Mouse (Mus musculus) T-helper 17 cell (primary cell): ENCODE data around the gene Tmem51.

ENCODE experiments used
- in situ Hi-C, 2 experiments: fragments of 300-600 bp; cut with MboI, MseI; formaldehyde crosslinking; loops; 1 replicate in 1 of 2; 2 replicates in 1 of 2; pipeline ENCODE4 v1.15.1; 2025; ENCODE audit warnings: high pct_unique_total_duplicates in 2 of 2

The Tmem51 gene

GRCm38 (mm10) chr4:142084131-142084899 is at the start of gene Tmem51:
Gene Tmem51 (minus strand): TSS chr4:142084304.
- in situ Hi-C loops: loop anchor here in 1 of 2 experiments (5.0 kb wide), 1 partner anchor 72 kb away; no protein-coding TSS in a partner anchor

GRCm38 (mm10) chr4:142130162-142130561 is 46.1 kb upstream of the Tmem51 start:
- in situ Hi-C loops: no loop called here

DNA sequence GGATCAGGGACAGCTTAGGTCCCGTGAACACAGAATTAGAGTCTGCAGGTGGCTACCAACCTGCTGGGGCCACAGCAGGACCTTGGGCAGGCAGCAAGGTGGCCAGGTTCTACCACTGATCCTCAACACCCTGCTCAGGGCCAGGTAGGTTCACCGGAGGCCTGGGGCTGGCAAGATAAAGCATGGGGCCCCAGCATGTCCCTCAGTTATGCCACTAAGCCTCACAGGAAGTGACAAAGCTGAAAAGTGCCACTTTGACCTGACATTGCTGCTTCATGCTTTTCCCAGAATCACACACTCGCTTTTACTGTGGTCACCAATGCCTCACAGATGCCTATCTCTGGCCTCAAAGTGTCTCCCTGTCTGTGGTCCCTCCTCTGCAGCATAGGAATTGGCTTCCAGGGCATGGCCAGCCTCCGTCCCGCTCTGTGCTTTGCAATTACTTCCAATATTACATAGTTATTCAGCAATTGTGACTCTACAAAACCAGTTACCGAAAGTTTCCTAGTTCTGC is 43.2 kb upstream of the Tmem51 start:
- in situ Hi-C loops: no loop called here

- in situ Hi-C loops: no loop called here
Measured at GRCm38 (mm10) chr4:142126641-142127274, 42.7 kb upstream of the Tmem51 start.

- in situ Hi-C loops: no loop called here
Measured at GRCm38 (mm10) chr4:142121164-142121563, 37.1 kb upstream of the Tmem51 start.

- in situ Hi-C loops: no loop called here
Measured at GRCm38 (mm10) chr4:142118522-142118921, 34.4 kb upstream of the Tmem51 start.

GRCm38 (mm10) chr4:142117993-142118392 is 33.9 kb upstream of the Tmem51 start:
- in situ Hi-C loops: no loop called here

GRCm38 (mm10) chr4:142113306-142113705 is 29.2 kb upstream of the Tmem51 start:
- in situ Hi-C loops: no loop called here

GRCm38 (mm10) chr4:142103081-142103671 is 19.1 kb upstream of the Tmem51 start:
- in situ Hi-C loops: loop anchor here in 1 of 2 experiments (10.0 kb wide), 1 partner anchor 128 kb away; no protein-coding TSS in a partner anchor

- in situ Hi-C loops: loop anchor here in 1 of 2 experiments (5.0 kb wide), 1 partner anchor 91 kb away; no protein-coding TSS in a partner anchor
Measured at GRCm38 (mm10) chr4:142098303-142098702, 14.2 kb upstream of the Tmem51 start.

GRCm38 (mm10) chr4:142097871-142098270 is 13.8 kb upstream of the Tmem51 start:
- in situ Hi-C loops: loop anchor here in 1 of 2 experiments (5.0 kb wide), 1 partner anchor 91 kb away; no protein-coding TSS in a partner anchor

- in situ Hi-C loops: loop anchor here in 1 of 2 experiments (5.0 kb wide), 1 partner anchor 88 kb away; no protein-coding TSS in a partner anchor
Measured at GRCm38 (mm10) chr4:142095513-142096241, 11.6 kb upstream of the Tmem51 start.

GRCm38 (mm10) chr4:142094386-142094785 is 10.3 kb upstream of the Tmem51 start:
- in situ Hi-C loops: no loop called here

GRCm38 (mm10) chr4:142091100-142091499 is 7.0 kb upstream of the Tmem51 start:
- in situ Hi-C loops: no loop called here

DNA sequence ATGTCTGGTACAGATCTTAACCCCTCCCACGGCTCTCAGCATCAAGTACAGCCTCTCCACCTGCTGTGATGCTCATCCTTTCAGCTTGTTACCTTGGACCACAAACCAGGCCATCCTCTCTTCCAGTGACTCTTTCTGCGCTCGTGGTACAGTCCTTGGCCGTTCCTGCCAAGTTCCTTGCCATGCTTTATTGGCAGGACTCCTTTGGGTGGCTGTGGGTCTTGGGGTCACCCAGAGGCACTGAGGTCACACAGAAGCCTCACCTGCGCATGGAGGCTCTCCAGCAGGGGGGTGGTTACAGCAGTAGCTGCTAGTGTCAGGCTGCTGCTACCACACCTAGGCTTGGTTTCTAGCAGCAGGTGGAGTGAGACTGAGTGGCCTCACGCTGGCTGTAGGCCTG is 5.9 kb upstream of the Tmem51 start:
- in situ Hi-C loops: no loop called here

DNA sequence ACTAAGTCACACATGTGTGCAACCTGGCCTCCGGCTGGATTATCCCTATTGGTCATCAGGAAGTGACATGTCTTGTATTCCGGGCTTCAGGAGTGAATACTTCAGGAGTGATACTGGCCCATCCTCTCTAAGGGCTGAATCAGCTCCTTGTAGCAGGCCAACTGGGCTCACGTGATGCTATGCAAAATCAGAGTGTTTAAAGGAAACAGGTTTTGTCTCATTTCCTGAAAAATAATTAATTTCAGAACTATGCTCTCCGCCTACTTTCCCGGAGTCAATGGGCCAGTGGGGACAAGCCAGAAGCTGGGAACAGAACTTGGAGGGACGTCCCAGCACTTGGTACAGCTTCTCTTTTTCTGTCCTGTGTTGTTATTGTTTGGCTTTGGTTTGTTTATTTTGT is 4.7 kb upstream of the Tmem51 start:
- in situ Hi-C loops: no loop called here

- in situ Hi-C loops: no loop called here
Measured at GRCm38 (mm10) chr4:142088409-142088808, 4.3 kb upstream of the Tmem51 start.

DNA sequence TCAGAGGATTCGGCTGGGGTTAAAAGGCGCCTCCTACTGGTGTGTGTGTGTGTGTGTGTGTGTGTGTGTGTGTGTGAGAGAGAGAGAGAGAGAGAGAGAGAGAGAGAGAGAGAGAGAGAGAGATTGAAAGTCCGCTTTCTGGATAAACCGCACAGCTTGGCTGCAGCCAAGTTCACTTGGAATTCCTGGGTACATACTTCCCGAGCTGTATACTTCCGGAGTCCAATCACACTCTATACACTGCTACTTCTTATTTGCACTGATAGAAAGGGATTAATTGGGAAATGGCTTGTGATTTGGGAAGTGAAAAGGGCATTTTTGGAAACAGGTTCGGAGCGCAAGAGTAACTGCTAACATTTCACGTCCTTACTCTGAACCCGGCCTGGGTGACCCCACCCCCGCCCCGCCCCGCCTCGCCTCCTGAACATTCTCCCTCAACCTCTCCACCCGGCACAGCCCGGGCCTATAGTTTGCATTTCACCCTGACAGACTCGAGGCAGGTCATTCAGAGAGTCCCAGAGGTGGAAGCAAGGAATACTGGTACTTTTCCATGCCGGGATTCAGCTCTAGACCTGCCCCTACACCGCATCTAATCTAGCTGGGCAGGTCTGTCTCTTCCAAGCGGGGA is 946 bp upstream of the Tmem51 start:
- in situ Hi-C loops: loop anchor here in 1 of 2 experiments (5.0 kb wide), 1 partner anchor 73 kb away; no protein-coding TSS in a partner anchor

- in situ Hi-C loops: loop anchor here in 1 of 2 experiments (5.0 kb wide), 1 partner anchor 71 kb away; no protein-coding TSS in a partner anchor
Measured at GRCm38 (mm10) chr4:142083762-142084130, 358 bp downstream of the Tmem51 start.

- in situ Hi-C loops: loop anchor here in 1 of 2 experiments (5.0 kb wide), 1 partner anchor 71 kb away; no protein-coding TSS in a partner anchor
Measured at GRCm38 (mm10) chr4:142083193-142083592, 911 bp downstream of the Tmem51 start.
